Mouse (Mus musculus) forebrain, embryonic 10.5 days (tissue): ENCODE measurements around the gene Ext2. TPM values are rescaled to one million over a fixed set of nuclear protein-coding genes. Genes with fewer than 3 reads are reported as not detected.
A peak's percentile ranks its signal among the peaks of the same experiment; 100 is the strongest.

Experiments used
- DNase-seq: peaks from one replicate; pipeline ENCODE4 v3.0.0-alpha.2; 2017; ENCODE audit warnings: low spot score; ENCODE audit errors: extremely low spot score
- H3K27ac ChIP-seq: fragments of 300-500 bp; sonication (generic); 2 replicates; pipeline ENCODE4 v1.5.1; 2016; ENCODE audit warnings: mild to moderate bottlenecking
- H3K27me3 ChIP-seq: fragments of 300-500 bp; sonication (generic); 2 replicates; pipeline ENCODE4 v1.6.1; 2016; ENCODE audit warnings: mild to moderate bottlenecking; ENCODE audit not compliant: poor library complexity, severe bottlenecking
- H3K36me3 ChIP-seq: fragments of 300-500 bp; sonication (generic); replicated peaks from 2 replicates; pipeline ENCODE4 v1.6.1; 2016; ENCODE audit warnings: mild to moderate bottlenecking, moderate library complexity
- H3K4me1 ChIP-seq: fragments of 300-500 bp; sonication (generic); 2 replicates; pipeline ENCODE4 v1.6.1; 2016
- H3K4me3 ChIP-seq: fragments of 300-500 bp; sonication (generic); 2 replicates; pipeline ENCODE4 v1.5.1; 2016; ENCODE audit warnings: mild to moderate bottlenecking, moderate library complexity
- H3K9me3 ChIP-seq: fragments of 300-500 bp; sonication (generic); 2 replicates; pipeline ENCODE4 v1.6.1; 2016; ENCODE audit warnings: mild to moderate bottlenecking, moderate library complexity
- WGBS: fragments of 180-500 bp; shearing (Covaris S2); methylation state at CpG from one replicate; pipeline ENCODE4 v1.1.7; 2016; 5-methylcytosine and 5-hydroxymethylcytosine counted together
- polyA plus RNA-seq: library from polyadenylated mRNA; unstranded; fragments of >200 nt; fragmentation: Nextera tagmentation; extraction: Ambion mirVana; gene quantifications from 2 replicates; pipeline ENCODE4 v1.2.1, GENCODE M21; 2016

Ext2 gene
- polyA plus RNA-seq, 1 experiment from 2014 or later: 64.6 TPM

- Histone ChIP-seq H3K27me3 (peaks cover 6% of the 10 kb centered on the region; the same call in 1 of the 2 replicates), H3K4me3 (no peak overlapping the region), H3K9me3 (no peaks in the 10 kb centered on the region), H3K36me3 (peaks cover 42% of the 10 kb centered on the region), H3K4me1 (peaks cover 47% of the 10 kb centered on the region), H3K27ac (0 out of 2 replicates have a peak overlapping the region, but pooled peaks have one; percentile 3)
- 94% methylated on average over 14 of the region's 14 CpGs for WGBS
- DNase-seq: no peak
Observed at GRCm38 (mm10) chr2:93677231-93677630, 145.1 kb downstream of the Ext2 start.

GRCm38 (mm10) chr2:93671573-93672184 lies 150.7 kb downstream of the Ext2 start:
- Histone ChIP-seq H3K4me1 (peaks cover 23% of the 10 kb centered on the region), H3K4me3 (no peak overlapping the region), H3K36me3 (peaks cover 56% of the 10 kb centered on the region), H3K27me3 (peaks cover 46% of the 10 kb centered on the region), H3K27ac (peak overlapping the region; percentile 48), H3K9me3 (no peaks in the 10 kb centered on the region)
- DNase-seq: no peak
- WGBS: 65% methylated on average over 15 of the region's 15 CpGs

GRCm38 (mm10) chr2:93666146-93666858 lies 156.1 kb downstream of the Ext2 start:
- H3K4me3 ChIP-seq: no peak overlapping the region
- no peak overlapping the region for H3K27ac ChIP-seq
- H3K4me1 ChIP-seq: peaks cover 21% of the 10 kb centered on the region
- H3K36me3 ChIP-seq: peaks cover 28% of the 10 kb centered on the region
- peaks cover 94% of the 10 kb centered on the region for H3K27me3 ChIP-seq
- 77% methylated on average over 3 of the region's 3 CpGs for WGBS
- H3K9me3 ChIP-seq: no peaks in the 10 kb centered on the region
- no peak for DNase-seq

- Histone ChIP-seq H3K9me3 (no peaks in the 10 kb centered on the region), H3K36me3 (peaks cover 23% of the 10 kb centered on the region), H3K27ac (no peak overlapping the region), H3K4me1 (peaks cover 21% of the 10 kb centered on the region), H3K27me3 (peaks cover 98% of the 10 kb centered on the region), H3K4me3 (no peak overlapping the region)
- no peak for DNase-seq
- 70% methylated on average over 5 of the region's 5 CpGs for WGBS
Observed at GRCm38 (mm10) chr2:93665472-93665871, 156.9 kb downstream of the Ext2 start.

- H3K27me3 ChIP-seq: peaks cover 100% of the 10 kb centered on the region
- H3K36me3 ChIP-seq: peaks cover 2% of the 10 kb centered on the region; the same call in 1 of the 2 replicates
Observed at GRCm38 (mm10) chr2:93662240-93662865, 160.0 kb downstream of the Ext2 start.

GRCm38 (mm10) chr2:93661096-93661495 lies 161.3 kb downstream of the Ext2 start:
- H3K4me1 ChIP-seq: peaks cover 24% of the 10 kb centered on the region
- no peak overlapping the region for H3K4me3 ChIP-seq
- peaks cover 100% of the 10 kb centered on the region for H3K27me3 ChIP-seq
- peaks cover 3% of the 10 kb centered on the region; the same call in 1 of the 2 replicates for H3K36me3 ChIP-seq
- H3K27ac ChIP-seq: no peak overlapping the region
- no peak for DNase-seq
- H3K9me3 ChIP-seq: no peaks in the 10 kb centered on the region
- WGBS: 84% methylated on average over 6 of the region's 6 CpGs

More at GRCm38 (mm10) chr2:93662240-93662865, 160.0 kb downstream of the Ext2 start:
- H3K27ac ChIP-seq: no peak overlapping the region
- no peaks in the 10 kb centered on the region for H3K9me3 ChIP-seq
- H3K4me3 ChIP-seq: no peak overlapping the region
- peaks cover 23% of the 10 kb centered on the region for H3K4me1 ChIP-seq
- WGBS: 12% methylated on average over 16 of the region's 16 CpGs
- DNase-seq: no peak

- no peak for DNase-seq
- no peaks in the 10 kb centered on the region for H3K9me3 ChIP-seq
- no peak overlapping the region for H3K4me3 ChIP-seq
- peaks cover 3% of the 10 kb centered on the region; the same call in 1 of the 2 replicates for H3K36me3 ChIP-seq
- peaks cover 23% of the 10 kb centered on the region for H3K4me1 ChIP-seq
- H3K27ac ChIP-seq: no peak overlapping the region
- peaks cover 100% of the 10 kb centered on the region for H3K27me3 ChIP-seq
- WGBS: 88% methylated on average over 6 of the region's 6 CpGs
Observed at GRCm38 (mm10) chr2:93659705-93660308, 162.6 kb downstream of the Ext2 start.

GRCm38 (mm10) chr2:93659004-93659403 lies 163.4 kb downstream of the Ext2 start:
- Histone ChIP-seq H3K4me1 (peaks cover 31% of the 10 kb centered on the region), H3K9me3 (no peaks in the 10 kb centered on the region), H3K27me3 (peaks cover 100% of the 10 kb centered on the region), H3K4me3 (no peak overlapping the region), H3K36me3 (peaks cover 3% of the 10 kb centered on the region; the same call in 1 of the 2 replicates), H3K27ac (no peak overlapping the region)
- DNase-seq: no peak
- WGBS: 32% methylated on average over 3 of the region's 3 CpGs

- peaks cover 12% of the 10 kb centered on the region; the same call in 1 of the 2 replicates for H3K36me3 ChIP-seq
- H3K9me3 ChIP-seq: no peaks in the 10 kb centered on the region
- peaks cover 21% of the 10 kb centered on the region for H3K4me1 ChIP-seq
- WGBS: 74% methylated on average over 11 of the region's 11 CpGs
- no peak overlapping the region for H3K4me3 ChIP-seq
- H3K27ac ChIP-seq: no peak overlapping the region
- no peak for DNase-seq
- H3K27me3 ChIP-seq: peaks cover 100% of the 10 kb centered on the region
Observed at GRCm38 (mm10) chr2:93654336-93655055, 167.9 kb downstream of the Ext2 start.

GRCm38 (mm10) chr2:93649243-93649870 lies 173.0 kb downstream of the Ext2 start:
- WGBS: 19% methylated on average over 4 of the region's 4 CpGs
- H3K4me3 ChIP-seq: peak overlapping the region; percentile 64
- no peaks in the 10 kb centered on the region for H3K9me3 ChIP-seq
- peaks cover 100% of the 10 kb centered on the region for H3K27me3 ChIP-seq
- DNase-seq: no peak
- peaks cover 47% of the 10 kb centered on the region for H3K4me1 ChIP-seq
- peaks cover 8% of the 10 kb centered on the region; the same call in 1 of the 2 replicates for H3K36me3 ChIP-seq
- peak overlapping the region; percentile 95; the same call in 1 of the 2 replicates for H3K27ac ChIP-seq

GRCm38 (mm10) chr2:93647924-93648575 lies 174.3 kb downstream of the Ext2 start:
- Histone ChIP-seq H3K36me3 (peaks cover 8% of the 10 kb centered on the region; the same call in 1 of the 2 replicates), H3K9me3 (no peaks in the 10 kb centered on the region), H3K27ac (peak overlapping the region; percentile 95), H3K27me3 (peaks cover 100% of the 10 kb centered on the region), H3K4me1 (peaks cover 52% of the 10 kb centered on the region), H3K4me3 (peak overlapping the region; percentile 64)
- peak; percentile 45 for DNase-seq
- WGBS: 1% methylated on average over 20 of the region's 20 CpGs
